Mouse (Mus musculus): ENCODE measurements around the gene Slc25a36. TPM values are rescaled to one million over a fixed set of nuclear protein-coding genes. Genes with fewer than 3 reads are reported as not detected.
A peak's percentile ranks its signal among the peaks of the same experiment; 100 is the strongest.

The Slc25a36 gene
- polyA plus RNA-seq, 1 experiment from 2014 or later = 64.4 TPM

GRCm38 (mm10) chr9:97056541-97057338 is 54.2 kb downstream of the Slc25a36 start:
- Histone ChIP-seq H3K4me3 (ENCODE audit: low read length) (peak overlapping the region; percentile 12), H3K9me3 (ENCODE audit: low read length) (no peaks in the 10 kb centered on the region), H3K27me3 (ENCODE audit: insufficient read depth, low read length) (no peaks in the 10 kb centered on the region), H3K4me1 (ENCODE audit: insufficient read depth, low read length) (peaks cover 6% of the 10 kb centered on the region), H3K27ac (ENCODE audit: low read length) (no peak overlapping the region), H3K36me3 (ENCODE audit: insufficient read depth, low read length) (no peaks in the 10 kb centered on the region), H3K9ac (replicated peaks; ENCODE audit: low read length) (0 out of 2 replicates have a peak overlapping the region, but pooled peaks have one; percentile 11), H3K4me2 (replicated peaks; ENCODE audit: low read depth, low read length) (peak overlapping the region; percentile 39)
- WGBS = 39% methylated on average over 18 of the region's 18 CpGs
- ATAC-seq (ENCODE audit: low FRiP score, low TSS enrichment) = no peak; the same call in 1 of the 2 replicates

GRCm38 (mm10) chr9:97055906-97056305 is 55.1 kb downstream of the Slc25a36 start:
- Histone ChIP-seq H3K4me3 (ENCODE audit: low read length) (no peak overlapping the region), H3K4me2 (replicated peaks; ENCODE audit: low read depth, low read length) (no peak overlapping the region), H3K4me1 (ENCODE audit: insufficient read depth, low read length) (peaks cover 6% of the 10 kb centered on the region), H3K9ac (replicated peaks; ENCODE audit: low read length) (no peak overlapping the region), H3K9me3 (ENCODE audit: low read length) (no peaks in the 10 kb centered on the region), H3K36me3 (ENCODE audit: insufficient read depth, low read length) (no peaks in the 10 kb centered on the region), H3K27me3 (ENCODE audit: insufficient read depth, low read length) (no peaks in the 10 kb centered on the region), H3K27ac (ENCODE audit: low read length) (no peak overlapping the region)
- ATAC-seq (ENCODE audit: low FRiP score, low TSS enrichment) = no peak; the same call in 1 of the 2 replicates
- WGBS = 37% methylated on average over 14 of the region's 14 CpGs

- Histone ChIP-seq H3K9ac (replicated peaks; ENCODE audit: low read length) (no peak overlapping the region), H3K27me3 (ENCODE audit: insufficient read depth, low read length) (no peaks in the 10 kb centered on the region), H3K4me2 (replicated peaks; ENCODE audit: low read depth, low read length) (no peak overlapping the region), H3K4me1 (ENCODE audit: insufficient read depth, low read length) (no peaks in the 10 kb centered on the region), H3K4me3 (ENCODE audit: low read length) (no peak overlapping the region), H3K27ac (ENCODE audit: low read length) (no peak overlapping the region), H3K9me3 (ENCODE audit: low read length) (no peaks in the 10 kb centered on the region), H3K36me3 (ENCODE audit: insufficient read depth, low read length) (no peaks in the 10 kb centered on the region)
- no peak for ATAC-seq (ENCODE audit: low FRiP score, low TSS enrichment)
- WGBS = 51% methylated on average over 8 of the region's 8 CpGs
These were observed 59.8 kb downstream of the Slc25a36 start for GRCm38 (mm10) chr9:97051176-97051575.

DNA sequence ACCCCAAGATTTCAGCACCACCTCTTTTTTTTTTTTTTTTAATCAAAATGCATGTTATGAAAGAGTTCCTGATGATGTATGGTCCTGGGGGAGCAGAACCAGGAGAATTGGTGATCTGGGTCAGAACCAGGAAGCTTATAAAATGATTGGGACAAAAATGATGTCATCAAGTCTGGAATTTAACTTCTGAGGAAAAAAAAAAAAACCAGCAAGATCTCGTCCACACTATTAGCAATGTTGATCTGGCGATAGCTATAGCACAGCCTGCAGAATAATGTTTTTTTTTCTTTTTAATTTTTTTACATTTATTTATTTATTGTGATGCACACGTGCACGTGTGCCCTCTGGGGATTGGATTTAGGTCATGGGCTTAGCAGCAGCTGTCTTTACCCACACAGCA is 64.7 kb downstream of the Slc25a36 start:
- ATAC-seq (ENCODE audit: low FRiP score, low TSS enrichment) = no peak
- Histone ChIP-seq H3K9ac (replicated peaks; ENCODE audit: low read length) (no peak overlapping the region), H3K27me3 (ENCODE audit: insufficient read depth, low read length) (no peaks in the 10 kb centered on the region), H3K4me1 (ENCODE audit: insufficient read depth, low read length) (no peaks in the 10 kb centered on the region), H3K4me3 (ENCODE audit: low read length) (no peak overlapping the region), H3K9me3 (ENCODE audit: low read length) (no peaks in the 10 kb centered on the region), H3K4me2 (replicated peaks; ENCODE audit: low read depth, low read length) (no peak overlapping the region), H3K27ac (ENCODE audit: low read length) (no peak overlapping the region), H3K36me3 (ENCODE audit: insufficient read depth, low read length) (no peaks in the 10 kb centered on the region)
- 91% methylated on average over 4 of the region's 4 CpGs for WGBS

GRCm38 (mm10) chr9:97041633-97042032 is 69.3 kb downstream of the Slc25a36 start:
- H3K36me3 ChIP-seq (ENCODE audit: insufficient read depth, low read length) = no peaks in the 10 kb centered on the region
- no peak overlapping the region for H3K4me2 ChIP-seq (replicated peaks; ENCODE audit: low read depth, low read length)
- H3K9me3 ChIP-seq (ENCODE audit: low read length) = no peaks in the 10 kb centered on the region
- no peak for ATAC-seq (ENCODE audit: low FRiP score, low TSS enrichment)
- H3K27me3 ChIP-seq (ENCODE audit: insufficient read depth, low read length) = no peaks in the 10 kb centered on the region
- no peak overlapping the region for H3K27ac ChIP-seq (ENCODE audit: low read length)
- H3K9ac ChIP-seq (replicated peaks; ENCODE audit: low read length) = no peak overlapping the region
- H3K4me3 ChIP-seq (ENCODE audit: low read length) = no peak overlapping the region
- 84% methylated on average over 8 of the region's 8 CpGs for WGBS
- no peaks in the 10 kb centered on the region for H3K4me1 ChIP-seq (ENCODE audit: insufficient read depth, low read length)

DNA sequence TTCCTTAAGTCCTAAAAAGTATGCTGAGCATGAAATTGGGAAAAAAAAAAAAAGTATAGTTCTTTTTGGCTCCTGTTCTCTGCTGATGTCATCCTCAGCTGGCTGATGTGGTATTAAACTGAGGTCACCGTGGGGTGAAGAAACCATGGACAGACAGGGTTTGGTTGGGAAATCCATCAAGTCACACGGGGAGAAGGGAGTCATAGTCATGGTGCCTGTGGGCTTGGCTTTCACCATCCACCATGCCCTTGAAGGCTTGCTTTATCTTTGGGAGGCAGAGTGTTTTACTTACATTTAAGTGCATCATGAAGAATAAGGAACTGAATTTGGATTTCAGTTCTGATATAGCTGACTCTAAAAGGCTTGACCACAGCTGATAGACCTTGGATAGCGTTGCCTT is 72.9 kb downstream of the Slc25a36 start:
- whole genome bisulfite sequencing = 87% methylated on average over 3 of the region's 3 CpGs
- Histone ChIP-seq H3K4me1 (ENCODE audit: insufficient read depth, low read length) (no peaks in the 10 kb centered on the region), H3K27me3 (ENCODE audit: insufficient read depth, low read length) (no peaks in the 10 kb centered on the region), H3K9ac (replicated peaks; ENCODE audit: low read length) (no peak overlapping the region), H3K27ac (ENCODE audit: low read length) (no peak overlapping the region), H3K4me2 (replicated peaks; ENCODE audit: low read depth, low read length) (no peak overlapping the region), H3K9me3 (ENCODE audit: low read length) (no peaks in the 10 kb centered on the region), H3K4me3 (ENCODE audit: low read length) (no peak overlapping the region), H3K36me3 (ENCODE audit: insufficient read depth, low read length) (no peaks in the 10 kb centered on the region)
- ATAC-seq (ENCODE audit: low FRiP score, low TSS enrichment) = no peak

DNA sequence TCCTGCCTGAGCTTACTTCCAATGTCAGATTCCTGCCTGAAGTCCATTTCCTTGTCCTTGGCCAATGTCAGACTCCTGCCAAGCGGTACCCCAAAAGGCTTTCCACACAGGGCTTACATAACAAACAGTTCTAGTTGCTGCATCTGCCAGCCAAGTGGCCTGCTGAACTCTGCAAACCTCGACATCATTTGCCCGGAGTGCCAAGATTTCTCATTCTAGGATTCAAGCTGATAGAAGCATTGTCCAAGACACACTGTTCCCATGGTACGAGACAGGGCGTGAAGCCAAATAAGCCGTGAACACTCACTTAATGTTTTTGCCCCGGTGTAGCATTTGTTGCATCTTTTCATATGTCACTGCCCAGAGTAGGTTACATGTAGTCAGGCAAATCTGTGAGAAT is 74.3 kb downstream of the Slc25a36 start:
- no peaks in the 10 kb centered on the region for H3K9me3 ChIP-seq (ENCODE audit: low read length)
- no peaks in the 10 kb centered on the region for H3K27me3 ChIP-seq (ENCODE audit: insufficient read depth, low read length)
- no peak for ATAC-seq (ENCODE audit: low FRiP score, low TSS enrichment)
- no peaks in the 10 kb centered on the region for H3K4me1 ChIP-seq (ENCODE audit: insufficient read depth, low read length)
- H3K9ac ChIP-seq (replicated peaks; ENCODE audit: low read length) = no peak overlapping the region
- H3K4me2 ChIP-seq (replicated peaks; ENCODE audit: low read depth, low read length) = no peak overlapping the region
- WGBS = 91% methylated on average over 7 of the region's 7 CpGs
- H3K27ac ChIP-seq (ENCODE audit: low read length) = no peak overlapping the region
- H3K36me3 ChIP-seq (ENCODE audit: insufficient read depth, low read length) = no peaks in the 10 kb centered on the region
- H3K4me3 ChIP-seq (ENCODE audit: low read length) = no peak overlapping the region

DNA sequence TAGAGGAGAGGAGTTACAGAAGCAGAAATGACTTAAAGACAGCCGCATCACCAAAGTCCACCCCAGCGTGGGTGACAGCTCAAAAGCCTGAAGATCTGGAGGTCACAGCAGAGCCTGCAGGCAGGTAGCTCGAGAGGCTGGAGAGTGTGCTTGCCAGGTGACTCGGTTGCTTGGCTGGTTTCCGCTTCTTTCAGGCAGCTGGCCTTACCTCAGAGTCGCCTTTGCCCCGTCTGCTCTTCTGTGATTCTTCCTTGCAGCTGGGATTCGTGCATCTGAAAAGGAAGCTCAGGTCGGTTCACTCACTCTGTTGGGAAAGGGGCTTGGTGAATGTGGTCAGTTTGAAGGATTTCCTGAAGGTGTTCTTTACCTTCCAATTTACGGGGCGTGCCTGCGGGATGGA is 83.6 kb downstream of the Slc25a36 start:
- Histone ChIP-seq H3K27ac (ENCODE audit: low read length) (no peak overlapping the region), H3K9me3 (ENCODE audit: low read length) (peaks cover 2% of the 10 kb centered on the region; the same call in 1 of the 2 replicates), H3K27me3 (ENCODE audit: insufficient read depth, low read length) (no peaks in the 10 kb centered on the region), H3K9ac (replicated peaks; ENCODE audit: low read length) (no peak overlapping the region), H3K4me3 (ENCODE audit: low read length) (no peak overlapping the region), H3K4me1 (ENCODE audit: insufficient read depth, low read length) (peaks cover 5% of the 10 kb centered on the region), H3K4me2 (replicated peaks; ENCODE audit: low read depth, low read length) (no peak overlapping the region), H3K36me3 (ENCODE audit: insufficient read depth, low read length) (no peaks in the 10 kb centered on the region)
- no peak for ATAC-seq (ENCODE audit: low FRiP score, low TSS enrichment)
- WGBS = 79% methylated on average over 12 of the region's 12 CpGs

- no peaks in the 10 kb centered on the region for H3K27me3 ChIP-seq (ENCODE audit: insufficient read depth, low read length)
- no peak overlapping the region for H3K4me2 ChIP-seq (replicated peaks; ENCODE audit: low read depth, low read length)
- WGBS = 93% methylated on average over 4 of the region's 4 CpGs
- H3K27ac ChIP-seq (ENCODE audit: low read length) = no peak overlapping the region
- H3K4me3 ChIP-seq (ENCODE audit: low read length) = no peak overlapping the region
- H3K4me1 ChIP-seq (ENCODE audit: insufficient read depth, low read length) = peaks cover 5% of the 10 kb centered on the region
- H3K9ac ChIP-seq (replicated peaks; ENCODE audit: low read length) = no peak overlapping the region
- no peaks in the 10 kb centered on the region for H3K36me3 ChIP-seq (ENCODE audit: insufficient read depth, low read length)
- no peak for ATAC-seq (ENCODE audit: low FRiP score, low TSS enrichment)
- H3K9me3 ChIP-seq (ENCODE audit: low read length) = peaks cover 2% of the 10 kb centered on the region; the same call in 1 of the 2 replicates
These were observed 85.0 kb downstream of the Slc25a36 start for GRCm38 (mm10) chr9:97026006-97026405.

Measured in kidney, embryonic 16.5 days (tissue).